Mouse (Mus musculus) erythroblast, embryonic 14.5 days (primary cell): ENCODE results near the gene Sh3rf1. TPM values are rescaled to one million over a fixed set of nuclear protein-coding genes. Genes with fewer than 3 reads are reported as not detected.

ENCODE experiments used
- H3K27me3 ChIP-seq: 2 replicates; pipeline ENCODE4 v1.6.1; 2012; ENCODE audit warnings: inconsistent platforms; ENCODE audit not compliant: control insufficient read depth
- H3K36me3 ChIP-seq: 2 replicates; pipeline ENCODE4 v1.6.1; 2012; ENCODE audit warnings: mild to moderate bottlenecking, inconsistent platforms; ENCODE audit not compliant: control insufficient read depth
- H3K4me1 ChIP-seq: 2 replicates; pipeline ENCODE4 v1.6.1; 2012; ENCODE audit warnings: inconsistent platforms; ENCODE audit not compliant: control insufficient read depth
- H3K4me3 ChIP-seq: replicated peaks from 2 replicates; pipeline ENCODE3; 2012; ENCODE audit warnings: moderate library complexity, mild to moderate bottlenecking, inconsistent platforms
- H3K9me3 ChIP-seq: 2 replicates; pipeline ENCODE4 v1.6.1; 2012; ENCODE audit warnings: low read length, inconsistent platforms, mixed read lengths; ENCODE audit not compliant: control insufficient read depth
- GATA1 ChIP-seq: IDR thresholded peaks from 2 replicates; pipeline ENCODE4 v1.6.1; 2012; ENCODE audit warnings: low read length, inconsistent platforms, mixed read lengths
- TAL1 ChIP-seq: IDR thresholded peaks from 3 replicates; pipeline ENCODE4 v1.6.1; 2012; ENCODE audit warnings: low read length, inconsistent platforms, mixed read lengths
- polyA plus RNA-seq: library from polyadenylated mRNA; stranded (reverse); fragments of >175 nt; gene quantifications from 2 replicates; pipeline ENCODE4 v1.2.3, GENCODE M21; 2012

Gene Sh3rf1
- polyA plus RNA-seq, 1 experiment, result 0.01 TPM

GRCm38 (mm10) chr8:61359004-61359403, 135.3 kb downstream of the Sh3rf1 start:
- H3K4me1 ChIP-seq, result no peaks in the 10 kb centered on the region
- no peaks in the 10 kb centered on the region for H3K36me3 ChIP-seq
- no peak overlapping the region for H3K4me3 ChIP-seq
- TF ChIP-seq TAL1 (no peak), GATA1 (no peak)
- H3K9me3 ChIP-seq, result no peaks in the 10 kb centered on the region
- no peaks in the 10 kb centered on the region for H3K27me3 ChIP-seq

DNA sequence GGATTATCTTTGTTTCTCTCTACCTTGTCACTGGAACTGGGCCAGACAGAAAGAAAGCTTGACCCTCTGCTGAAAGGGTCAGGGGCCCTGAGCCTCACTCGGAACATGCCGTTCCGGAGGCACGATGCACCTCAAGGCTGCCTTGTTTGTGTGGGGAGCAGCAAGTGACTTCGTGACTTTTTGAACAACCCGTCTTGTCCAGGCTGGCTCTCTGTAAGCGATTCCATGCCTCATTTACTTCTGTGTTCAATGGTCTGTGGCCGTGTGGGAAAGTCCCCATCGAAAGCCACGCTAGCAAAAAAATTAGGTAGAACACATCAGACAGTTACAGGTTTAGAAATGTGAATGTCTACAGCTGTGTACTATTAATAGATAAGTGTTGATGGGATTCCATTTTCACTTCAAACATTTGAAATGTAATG, 136.2 kb downstream of the Sh3rf1 start:
- Histone ChIP-seq H3K27me3 (no peaks in the 10 kb centered on the region), H3K4me1 (no peaks in the 10 kb centered on the region), H3K4me3 (no peak overlapping the region), H3K36me3 (no peaks in the 10 kb centered on the region), H3K9me3 (no peaks in the 10 kb centered on the region)
- no peak for TF ChIP-seq GATA1
- no peak for TF ChIP-seq TAL1

GRCm38 (mm10) chr8:61360362-61360761, 136.7 kb downstream of the Sh3rf1 start:
- no peak for TF ChIP-seq TAL1
- no peaks in the 10 kb centered on the region for H3K36me3 ChIP-seq
- no peaks in the 10 kb centered on the region for H3K27me3 ChIP-seq
- H3K4me3 ChIP-seq, result no peak overlapping the region
- H3K9me3 ChIP-seq, result no peaks in the 10 kb centered on the region
- no peaks in the 10 kb centered on the region for H3K4me1 ChIP-seq

- no peaks in the 10 kb centered on the region for H3K9me3 ChIP-seq
- no peak for TF ChIP-seq GATA1
- no peak for TF ChIP-seq TAL1
- no peak overlapping the region for H3K4me3 ChIP-seq
- H3K36me3 ChIP-seq, result no peaks in the 10 kb centered on the region
- no peaks in the 10 kb centered on the region for H3K27me3 ChIP-seq
- no peaks in the 10 kb centered on the region for H3K4me1 ChIP-seq
Measured at GRCm38 (mm10) chr8:61361476-61361875, 137.8 kb downstream of the Sh3rf1 start.

DNA sequence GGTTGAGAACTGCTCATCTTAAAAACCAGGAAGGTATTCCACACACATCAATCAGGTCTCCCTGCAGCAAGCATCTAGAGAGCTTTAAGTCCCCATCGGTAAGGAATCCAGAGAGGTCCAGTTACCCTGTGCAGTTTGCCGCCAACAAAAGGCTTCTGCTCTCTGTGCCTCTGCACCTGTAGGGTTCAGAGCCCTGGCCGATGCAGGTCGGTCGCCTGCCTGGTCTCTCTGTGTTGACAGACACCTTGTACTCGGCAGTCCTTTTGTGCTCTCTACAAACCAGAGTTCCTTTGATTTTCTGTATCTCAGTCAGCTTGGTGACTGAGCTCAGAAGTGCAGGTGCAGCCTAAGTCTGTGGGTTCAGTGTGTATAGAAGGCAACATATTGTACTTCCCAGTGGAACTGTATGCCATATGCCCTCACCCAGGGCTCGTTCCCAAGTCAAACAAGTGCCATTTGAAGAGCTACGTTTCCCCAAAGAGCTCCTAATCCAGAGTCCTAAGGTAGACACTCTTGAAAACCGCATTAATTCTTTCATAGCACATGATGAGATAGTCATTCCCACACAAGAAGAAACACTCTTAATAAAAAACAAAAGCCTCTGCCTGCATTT, 138.7 kb downstream of the Sh3rf1 start:
- H3K9me3 ChIP-seq, result no peaks in the 10 kb centered on the region
- H3K36me3 ChIP-seq, result no peaks in the 10 kb centered on the region
- no peaks in the 10 kb centered on the region for H3K27me3 ChIP-seq
- H3K4me3 ChIP-seq, result no peak overlapping the region
- TF ChIP-seq GATA1, result no peak
- no peak for TF ChIP-seq TAL1
- no peaks in the 10 kb centered on the region for H3K4me1 ChIP-seq

GRCm38 (mm10) chr8:61373303-61373702, 149.6 kb downstream of the Sh3rf1 start:
- no peaks in the 10 kb centered on the region; the same call in 1 of the 2 replicates for H3K36me3 ChIP-seq
- H3K4me1 ChIP-seq, result no peaks in the 10 kb centered on the region
- H3K27me3 ChIP-seq, result no peaks in the 10 kb centered on the region
- H3K9me3 ChIP-seq, result no peaks in the 10 kb centered on the region
- TF ChIP-seq TAL1 (no peak), GATA1 (no peak)
- H3K4me3 ChIP-seq, result no peak overlapping the region

GRCm38 (mm10) chr8:61374059-61374755, 150.5 kb downstream of the Sh3rf1 start:
- Histone ChIP-seq H3K27me3 (no peaks in the 10 kb centered on the region), H3K4me3 (no peak overlapping the region), H3K4me1 (no peaks in the 10 kb centered on the region), H3K9me3 (no peaks in the 10 kb centered on the region), H3K36me3 (no peaks in the 10 kb centered on the region; the same call in 1 of the 2 replicates)
- no peak for TF ChIP-seq TAL1
- no peak for TF ChIP-seq GATA1

DNA sequence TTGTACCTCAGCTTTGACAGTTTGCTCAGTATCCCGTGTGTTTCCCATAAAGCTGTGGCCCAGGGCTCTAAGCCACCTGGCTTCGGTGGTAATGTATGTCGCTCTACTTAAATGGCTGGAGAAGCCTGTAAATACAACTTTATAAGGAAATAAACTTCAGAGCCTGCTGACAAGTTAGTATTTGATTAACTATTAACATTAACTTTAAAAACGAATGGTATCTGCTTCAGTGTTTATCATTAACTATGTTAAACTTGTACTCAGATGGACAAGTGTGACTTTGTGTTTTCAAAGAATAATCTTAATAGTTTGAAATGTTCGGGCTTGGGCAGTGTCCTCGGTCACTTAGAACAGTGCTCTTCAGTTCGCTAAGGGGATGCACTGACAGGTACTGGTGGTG, 151.5 kb downstream of the Sh3rf1 start:
- TF ChIP-seq GATA1 (no peak), TAL1 (no peak)
- no peaks in the 10 kb centered on the region for H3K27me3 ChIP-seq
- H3K36me3 ChIP-seq, result no peaks in the 10 kb centered on the region; the same call in 1 of the 2 replicates
- H3K9me3 ChIP-seq, result no peaks in the 10 kb centered on the region
- H3K4me1 ChIP-seq, result no peaks in the 10 kb centered on the region
- no peak overlapping the region for H3K4me3 ChIP-seq

- H3K4me1 ChIP-seq, result no peaks in the 10 kb centered on the region
- no peak overlapping the region for H3K4me3 ChIP-seq
- no peaks in the 10 kb centered on the region for H3K9me3 ChIP-seq
- no peaks in the 10 kb centered on the region for H3K27me3 ChIP-seq
- TF ChIP-seq TAL1 (no peak), GATA1 (no peak)
- no peaks in the 10 kb centered on the region; the same call in 1 of the 2 replicates for H3K36me3 ChIP-seq
Measured at GRCm38 (mm10) chr8:61378847-61379698, 155.4 kb downstream of the Sh3rf1 start.
